21 mouse cellular contexts compared by ENCODE assay signal in genomic region chr8:11571950-11572349, GRCm38 (mm10). TPM values are rescaled to one million over a fixed set of nuclear protein-coding genes. Genes with fewer than 3 reads are reported as not detected.
DNase-seq lines count a peak whose midpoint lies in the region; ATAC-seq and TF ChIP-seq lines count a peak whose summit lies in the region.
"Had no signal": no experiment of that assay in that cellular context is flagged by ENCODE, and none has a peak within 500 bp of the region (broad histone marks: within the 10 kb centered on the region; RNA-seq: fewer than 3 reads in every experiment).

No protein-coding gene starts in this region.

- H3K4me1 ChIP-seq in heart, embryonic 10.5 days = peaks cover 32% of the 10 kb centered on the region
- peaks cover 58% of the 10 kb centered on the region for H3K4me1 ChIP-seq in limb, embryonic 10.5 days
- H3K4me1 ChIP-seq in lung, adult 2 months (ENCODE audit: control insufficient read depth, insufficient read depth, low read length) = peaks cover 4% of the 10 kb centered on the region; the same call in 1 of the 2 replicates

- no peak for TF ChIP-seq CTCF in lung, adult 2 months (IDR thresholded peaks at IDR 0.05; ENCODE audit: insufficient read depth, low read length)

- peaks cover 12% of the 10 kb centered on the region; the same call in 1 of the 2 replicates for H3K36me3 ChIP-seq in heart, embryonic 10.5 days
- H3K36me3 ChIP-seq in limb, embryonic 10.5 days = peaks cover 38% of the 10 kb centered on the region

- no peaks in the 10 kb centered on the region for H3K9me3 ChIP-seq in heart, embryonic 10.5 days
- no peaks in the 10 kb centered on the region for H3K9me3 ChIP-seq in limb, embryonic 10.5 days (replicated peaks)
- H3K9me3 ChIP-seq: G1E had no signal

- DNase-seq in heart, adult 11 months = peak; percentile 73
- DNase-seq in heart, embryonic 10.5 days (ENCODE audit: low spot score) = no peak
- no peak for DNase-seq in limb, embryonic 10.5 days (ENCODE audit: low spot score)
- no peak for DNase-seq in lung, adult 2 months
- no peak for DNase-seq in left cerebral cortex, postnatal 14 days (ENCODE audit: low spot score in 2 of 2)
- DNase-seq: adrenal gland, adult 2 months; adrenal gland, adult 8-10 months; adrenal gland, postnatal 10 days; adrenal gland, postnatal 14 days; adrenal gland, postnatal 25 days; adrenal gland, postnatal 36 days; B cell, adult 2 months; cerebellum, adult 11 months; cerebellum, adult 11-12 months; cerebellum, adult 18-20 months had no signal

- 0 out of 2 replicates have a peak, but pooled peaks have one; percentile 25 for ATAC-seq in monocyte, adult 5-6 weeks (replicated peaks; ENCODE audit: insufficient number of reproducible peaks, low FRiP score, low TSS enrichment, poor library complexity, severe bottlenecking)
- ATAC-seq: activated CD4-positive, CD25-positive, alpha-beta regulatory T cell, adult 4 months; CD4-positive, CD25-positive, alpha-beta regulatory T cell, adult 4 months; Patski had no signal

- no peak for TF ChIP-seq POLR2A in lung, adult 2 months (IDR thresholded peaks at IDR 0.05; ENCODE audit: borderline replicate concordance, extremely low read depth, low read depth, low read length)

- intact Hi-C loops in left cerebral cortex, postnatal 14 days (cut with DNase I) = no loop called here

- WGBS in heart, embryonic 10.5 days = 84% methylated on average over 10 of the region's 10 CpGs
- 90% methylated on average over 10 of the region's 10 CpGs for WGBS in limb, embryonic 10.5 days
- WGBS in lung, adult 2 months = 87% methylated on average over 10 of the region's 10 CpGs

- H3K27me3 ChIP-seq in heart, embryonic 10.5 days (ENCODE audit: insufficient read depth, poor library complexity, severe bottlenecking) = no peaks in the 10 kb centered on the region
- H3K27me3 ChIP-seq in limb, embryonic 10.5 days (ENCODE audit: low read depth, poor library complexity, severe bottlenecking) = no peaks in the 10 kb centered on the region
- H3K27me3 ChIP-seq: CH12.LX, Patski had no signal

- H3K4me3 ChIP-seq in heart, embryonic 10.5 days = no peak overlapping the region
- H3K4me3 ChIP-seq in limb, embryonic 10.5 days = no peak overlapping the region
- H3K4me3 ChIP-seq in lung, adult 2 months (replicated peaks; ENCODE audit: extremely low read depth, low read depth, low read length) = no peak overlapping the region

- no peak overlapping the region for H3K27ac ChIP-seq in heart, embryonic 10.5 days
- 0 out of 2 replicates have a peak overlapping the region, but pooled peaks have one; percentile 62 for H3K27ac ChIP-seq in limb, embryonic 10.5 days

RNA-seq across cellular contexts. Expression of gene Ing1, which starts 16.6 kb away (rescaled TPM):
- polyA plus RNA-seq in heart, embryonic 10.5 days (2016; fragmentation: Nextera tagmentation; extraction: Ambion mirVana) = 21.8 and 27.7 TPM in 2 replicates
- polyA plus RNA-seq in limb, embryonic 10.5 days (2016; fragmentation: Nextera tagmentation; extraction: Ambion mirVana) = 39.7 and 40.8 TPM in 2 replicates
- 69.1 to 75.3 TPM (median 75.0 TPM) in 3 replicates for total RNA-seq in monocyte, adult 5-6 weeks (2017)
- polyA plus RNA-seq in lung, adult 2 months (2012; rRNA removed) = 18.5 and 21.5 TPM in 2 replicates
- total RNA-seq in left cerebral cortex, postnatal 14 days (2021) = 10 to 100 TPM; 39.0 to 43.4 TPM

RNA-seq across cellular contexts. Expression of gene Cars2, which starts 21.4 kb away (rescaled TPM):
- 24.5 and 27.9 TPM in 2 replicates for polyA plus RNA-seq in heart, embryonic 10.5 days (2016; fragmentation: Nextera tagmentation; extraction: Ambion mirVana)
- 18.4 and 20.1 TPM in 2 replicates for polyA plus RNA-seq in limb, embryonic 10.5 days (2016; fragmentation: Nextera tagmentation; extraction: Ambion mirVana)
- 18.3 to 33.8 TPM (median 30.6 TPM) in 3 replicates for total RNA-seq in monocyte, adult 5-6 weeks (2017)
- 38.8 and 48.4 TPM in 2 replicates for polyA plus RNA-seq in lung, adult 2 months (2012; rRNA removed)
- 10 to 100 TPM; 18.2 to 26.1 TPM for total RNA-seq in left cerebral cortex, postnatal 14 days (2021)
